Mouse (Mus musculus): Measurements from ENCODE around the gene Tigit.

The Tigit gene

DNA sequence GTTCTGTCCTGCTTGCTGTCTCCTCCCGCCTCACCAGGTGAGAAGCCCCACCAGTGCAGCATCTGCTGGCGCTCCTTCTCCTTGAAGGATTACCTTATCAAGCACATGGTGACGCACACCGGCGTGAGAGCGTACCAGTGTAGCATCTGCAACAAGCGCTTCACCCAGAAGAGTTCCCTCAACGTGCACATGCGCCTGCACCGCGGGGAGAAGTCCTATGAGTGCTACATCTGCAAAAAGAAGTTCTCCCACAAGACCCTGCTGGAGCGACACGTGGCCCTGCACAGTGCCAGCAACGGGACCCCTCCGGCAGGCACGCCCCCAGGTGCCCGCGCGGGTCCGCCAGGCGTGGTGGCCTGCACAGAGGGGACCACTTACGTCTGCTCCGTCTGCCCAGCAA is 45.7 kb downstream of the Tigit start:
- no peak for DNase-seq (ENCODE audit: low spot score in 2 of 2)

DNA sequence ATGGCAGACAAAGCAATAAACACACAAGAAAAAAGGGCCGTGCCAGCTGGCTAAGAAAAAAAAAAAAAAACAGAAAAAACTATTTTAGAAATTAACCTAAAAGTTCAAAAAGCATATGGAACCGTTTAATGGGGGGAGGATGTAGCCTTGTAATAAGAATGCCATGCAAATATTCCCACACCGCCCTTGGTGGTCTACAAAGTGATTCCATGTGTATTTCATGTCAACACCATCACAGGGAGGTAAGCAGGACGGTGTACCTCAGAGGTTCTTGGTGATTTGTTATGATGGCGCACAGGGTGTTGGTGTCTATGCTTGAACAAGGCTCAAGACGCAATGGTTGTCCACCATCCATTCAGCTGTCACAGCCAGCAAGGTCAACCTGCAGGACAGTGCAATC is 46.6 kb downstream of the Tigit start:
- DNase-seq (ENCODE audit: low spot score in 2 of 2) = no peak

DNA sequence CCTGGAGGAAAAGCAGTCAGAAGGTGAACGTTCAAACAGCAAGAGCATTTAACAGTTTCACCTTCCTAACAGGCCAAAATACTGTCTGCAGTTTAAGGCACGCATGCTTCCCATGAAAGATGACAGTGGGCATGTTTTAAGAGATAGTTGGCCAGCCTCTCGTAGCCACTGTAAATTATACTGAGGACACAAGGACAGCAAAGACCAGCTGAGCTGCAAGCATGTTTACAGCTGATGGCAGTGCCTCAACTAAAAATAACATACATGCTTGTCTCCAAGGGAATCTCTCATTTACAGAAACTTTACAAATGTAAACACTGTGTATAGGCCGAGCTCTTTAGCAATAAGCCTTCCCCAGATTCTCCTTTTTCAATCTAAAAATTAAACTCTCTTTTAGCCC is 47.6 kb downstream of the Tigit start:
- no peak for DNase-seq (ENCODE audit: low spot score in 2 of 2)

DNA sequence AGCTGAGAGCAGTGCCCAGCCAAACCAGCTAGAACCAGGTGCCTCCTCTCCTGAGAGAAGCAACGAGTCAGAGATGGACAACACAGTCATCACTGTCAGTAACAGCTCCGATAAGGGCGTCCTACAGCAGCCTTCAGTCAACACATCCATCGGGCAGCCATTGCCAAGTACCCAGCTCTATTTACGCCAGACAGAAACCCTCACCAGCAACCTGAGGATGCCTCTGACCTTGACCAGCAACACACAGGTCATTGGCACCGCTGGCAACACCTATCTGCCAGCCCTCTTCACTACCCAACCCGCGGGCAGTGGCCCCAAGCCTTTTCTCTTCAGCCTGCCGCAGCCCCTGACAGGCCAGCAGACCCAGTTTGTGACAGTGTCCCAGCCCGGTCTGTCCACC is 53.6 kb downstream of the Tigit start:
- DNase-seq (ENCODE audit: low spot score in 2 of 2) = no peak

DNA sequence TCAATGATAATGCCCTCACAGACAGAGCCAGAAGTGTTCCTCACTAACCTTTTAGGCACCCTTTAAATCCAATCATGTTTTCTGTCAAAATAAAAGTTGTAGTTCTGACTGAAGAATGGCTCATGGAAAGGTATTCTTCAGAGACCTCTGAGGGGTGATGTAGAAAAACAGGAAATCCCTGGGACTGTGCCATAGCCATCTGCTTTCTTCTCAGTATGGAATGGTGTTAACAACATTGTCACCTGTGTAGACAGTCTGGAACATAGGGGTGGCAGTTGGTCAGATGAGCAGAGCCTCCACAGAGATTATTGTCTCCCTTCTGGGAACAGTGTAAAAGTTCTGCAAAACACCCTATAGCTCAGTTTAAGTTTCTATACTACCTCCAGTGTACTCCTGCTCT is 55.9 kb downstream of the Tigit start:
- DNase-seq (ENCODE audit: low spot score in 2 of 2) = no peak

DNA sequence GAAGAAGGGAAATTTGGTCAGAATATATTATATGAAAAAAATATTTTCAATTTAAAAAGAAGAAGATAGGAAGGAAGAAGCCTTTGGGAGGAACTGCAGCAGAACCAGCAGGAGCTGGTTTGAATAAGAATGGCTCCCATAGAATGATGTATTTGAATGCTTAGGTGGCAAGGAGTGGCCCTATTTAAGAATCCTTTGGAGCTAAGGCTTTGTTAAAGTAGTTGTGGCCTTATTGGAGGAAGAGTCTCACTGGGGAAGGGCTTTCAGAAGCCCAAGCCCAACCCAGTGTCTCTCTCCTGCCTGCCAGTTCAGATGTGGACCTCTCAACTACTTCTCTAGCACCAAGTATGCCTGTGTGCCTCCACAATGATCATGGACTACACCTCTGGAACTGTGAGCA is 56.9 kb downstream of the Tigit start:
- no peak for DNase-seq (ENCODE audit: low spot score in 2 of 2)

DNA sequence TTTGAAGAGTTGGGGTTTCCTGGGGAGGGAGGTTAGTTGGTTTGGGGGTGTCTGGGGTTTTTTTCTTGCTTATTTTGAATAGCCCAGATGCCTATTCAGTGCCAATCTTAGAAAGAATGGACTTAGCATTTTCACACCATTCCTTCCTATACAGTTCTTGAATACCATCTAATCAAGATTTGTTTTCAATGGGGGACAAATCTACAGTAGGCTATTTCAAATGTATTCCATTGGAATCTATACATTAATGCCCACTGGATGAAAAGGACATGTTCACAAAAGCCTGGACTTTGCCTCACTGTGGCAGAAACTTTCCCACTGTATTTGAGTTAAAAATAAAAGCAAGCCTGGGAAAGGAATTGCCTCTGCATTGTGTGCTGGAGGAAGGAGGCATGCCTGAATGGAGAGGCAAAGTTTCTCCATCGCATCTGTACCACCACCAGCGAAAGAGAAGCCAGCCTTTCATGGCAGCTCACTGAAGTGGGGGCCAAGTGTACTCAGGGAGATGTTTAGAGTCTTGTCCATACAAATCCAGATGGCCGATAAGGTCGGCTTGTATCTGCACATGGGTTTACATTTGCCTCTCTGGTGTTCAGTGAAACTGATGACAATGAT is 59.4 kb downstream of the Tigit start:
- no peak for DNase-seq (ENCODE audit: low spot score in 2 of 2)

DNA sequence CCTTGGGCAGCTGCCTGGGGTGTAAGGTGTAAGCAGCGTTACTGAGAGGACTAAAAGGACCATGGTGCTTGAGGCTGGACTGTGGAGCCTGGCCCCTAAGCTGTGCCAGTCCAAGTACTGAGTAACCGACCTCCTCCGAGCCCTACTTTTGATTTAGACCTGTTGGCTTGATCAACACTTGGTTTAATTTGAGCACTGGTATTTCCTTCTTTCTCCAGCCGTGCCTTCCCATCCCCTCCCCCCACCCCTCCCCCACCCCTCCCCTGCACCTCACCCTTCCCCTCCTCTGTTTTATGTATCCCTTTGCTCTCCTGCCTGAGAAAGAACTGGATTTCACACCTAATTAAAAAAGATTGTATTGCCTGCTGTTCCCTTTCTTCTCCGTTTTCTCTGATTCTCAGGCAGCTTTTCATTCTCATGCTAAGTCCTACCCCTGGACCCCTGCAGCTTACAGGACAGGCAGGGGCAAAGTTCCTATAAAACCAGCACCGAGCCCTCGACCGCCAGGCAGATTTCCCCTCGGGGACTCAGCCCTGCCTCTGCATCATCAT is 60.3 kb downstream of the Tigit start:
- no peak for DNase-seq (ENCODE audit: low spot score in 2 of 2)

DNA sequence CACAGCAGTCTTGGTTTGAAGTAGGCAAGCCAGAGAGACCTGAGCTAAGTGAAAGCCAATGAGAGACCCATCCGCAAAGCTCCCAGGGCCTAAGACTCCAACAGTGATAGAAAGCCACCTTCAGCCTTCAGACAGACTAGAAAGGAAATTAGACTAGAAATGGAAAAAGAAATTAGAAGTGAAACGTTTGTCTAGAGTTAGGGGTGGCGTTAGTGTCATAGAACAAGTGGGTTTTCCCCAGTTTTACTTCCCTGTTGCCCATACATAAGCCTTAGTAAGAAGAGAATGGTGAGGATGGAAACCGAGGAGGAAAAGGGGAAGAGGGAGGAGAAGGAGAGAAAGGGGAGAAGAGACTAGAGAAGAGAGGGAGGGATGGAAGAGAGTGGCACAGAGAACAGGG is 61.4 kb downstream of the Tigit start:
- no peak for DNase-seq (ENCODE audit: low spot score in 2 of 2)

DNA sequence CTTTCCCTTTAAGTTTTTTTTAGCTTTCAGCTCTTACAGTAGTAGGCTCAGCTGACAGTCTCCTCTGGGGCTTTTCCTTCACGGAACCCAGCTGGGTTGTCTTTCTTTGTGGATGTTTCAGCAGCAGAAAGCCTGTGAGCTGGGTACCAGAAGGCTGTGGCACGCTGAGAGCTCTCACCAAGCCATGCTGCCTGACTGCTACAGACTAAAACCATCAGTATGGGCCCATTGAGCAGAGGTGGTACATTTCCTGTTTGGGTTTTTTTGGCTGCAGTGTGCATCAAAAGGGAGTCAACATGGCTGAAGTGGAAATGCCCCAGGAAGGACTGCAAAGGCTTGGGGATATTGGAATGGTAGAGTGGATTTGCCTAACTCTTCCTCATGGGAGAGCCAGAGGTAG is 64.2 kb downstream of the Tigit start:
- no peak for DNase-seq (ENCODE audit: low spot score in 2 of 2)

Data from spleen, postnatal 14 days (tissue).